Mouse (Mus musculus) urinary bladder, postnatal 25 days (tissue): ENCODE results near the gene Dscam.

ENCODE experiments used
- DNase-seq: peaks from one replicate; pipeline ENCODE4 v3.0.0; 2022; ENCODE audit warnings: low spot score

Dscam gene

GRCm38 (mm10) chr16:97018304-97018703 lies 152.2 kb downstream of the Dscam start:
- DNase-seq = no peak

GRCm38 (mm10) chr16:97017171-97017738 lies 153.3 kb downstream of the Dscam start:
- no peak for DNase-seq

GRCm38 (mm10) chr16:97016244-97016850 lies 154.2 kb downstream of the Dscam start:
- no peak for DNase-seq

GRCm38 (mm10) chr16:97014343-97014742 lies 156.2 kb downstream of the Dscam start:
- DNase-seq = no peak

- DNase-seq = no peak
These were observed 161.2 kb downstream of the Dscam start for GRCm38 (mm10) chr16:97009116-97010055.

- DNase-seq = no peak
These were observed 162.5 kb downstream of the Dscam start for GRCm38 (mm10) chr16:97007892-97008527.

GRCm38 (mm10) chr16:97006854-97007182 lies 163.7 kb downstream of the Dscam start:
- DNase-seq = no peak

GRCm38 (mm10) chr16:97006041-97006853 lies 164.3 kb downstream of the Dscam start:
- DNase-seq = no peak

- DNase-seq = no peak
These were observed 166.6 kb downstream of the Dscam start for GRCm38 (mm10) chr16:97003965-97004364.

GRCm38 (mm10) chr16:97002837-97003236 lies 167.7 kb downstream of the Dscam start:
- no peak for DNase-seq

GRCm38 (mm10) chr16:97002189-97002588 lies 168.4 kb downstream of the Dscam start:
- no peak for DNase-seq

GRCm38 (mm10) chr16:96996854-96997253 lies 173.7 kb downstream of the Dscam start:
- DNase-seq = no peak

- DNase-seq = no peak
These were observed 174.7 kb downstream of the Dscam start for GRCm38 (mm10) chr16:96995858-96996257.

- no peak for DNase-seq
These were observed 183.2 kb downstream of the Dscam start for GRCm38 (mm10) chr16:96987396-96987795.

- no peak for DNase-seq
These were observed 197.3 kb downstream of the Dscam start for GRCm38 (mm10) chr16:96973300-96973699.

- DNase-seq = no peak
These were observed 198.8 kb downstream of the Dscam start for GRCm38 (mm10) chr16:96971768-96972167.

GRCm38 (mm10) chr16:96970412-96970811 lies 200.1 kb downstream of the Dscam start:
- no peak for DNase-seq

GRCm38 (mm10) chr16:96969643-96970042 lies 200.9 kb downstream of the Dscam start:
- DNase-seq = no peak

GRCm38 (mm10) chr16:96968885-96969480 lies 201.6 kb downstream of the Dscam start:
- DNase-seq = no peak

GRCm38 (mm10) chr16:96959695-96960094 lies 210.9 kb downstream of the Dscam start:
- DNase-seq = no peak
